Mouse (Mus musculus) retina, embryonic 14.5 days (tissue): ENCODE results near the gene 4930535I16Rik.

Experiments
- DNase-seq: peaks from one replicate; pipeline ENCODE4 v3.0.0-alpha.2; 2015; ENCODE audit warnings: low spot score

The 4930535I16Rik gene

GRCm38 (mm10) chr4:123905126-123905668 lies 12.6 kb downstream of the 4930535I16Rik start:
- peak; percentile 24 for DNase-seq

GRCm38 (mm10) chr4:123904333-123905125 lies 13.3 kb downstream of the 4930535I16Rik start, which contains the start of gene Mycbp:
TSS of gene Mycbp (plus strand) at chr4:123904832.
- peak; percentile 98 for DNase-seq

- no peak for DNase-seq
Measured at GRCm38 (mm10) chr4:123903432-123903831, 14.4 kb downstream of the 4930535I16Rik start.

GRCm38 (mm10) chr4:123898696-123899095 lies 19.1 kb downstream of the 4930535I16Rik start:
- peak; percentile 82 for DNase-seq

- no peak for DNase-seq
Measured at GRCm38 (mm10) chr4:123894295-123894694, 23.5 kb downstream of the 4930535I16Rik start.

- DNase-seq: no peak
Measured at GRCm38 (mm10) chr4:123893726-123894125, 24.1 kb downstream of the 4930535I16Rik start.
